Mouse (Mus musculus) spleen, postnatal 10 days (tissue): ENCODE measurements at regions not wholly inside any gene's neighbourhood (a gene's known extent, or its start where the extent isn't known, plus 50 kb on each side); places are given as distances from the start of the nearest gene placed in this dataset.

ENCODE experiments used
- DNase-seq, 2 experiments: peaks; one replicate each; pipeline ENCODE4 v3.0.0; 2021 to 2022; ENCODE audit warnings: low spot score in 2 of 2

GRCm38 (mm10) chr4:87667556-87668154 lies 365.5 kb downstream of the Mllt3 start:
- DNase-seq: no peak

- DNase-seq: no peak
Observed at GRCm38 (mm10) chr4:87665149-87665548, 368.0 kb downstream of the Mllt3 start.

- DNase-seq: no peak
Observed at GRCm38 (mm10) chr4:87662876-87663275, 370.3 kb downstream of the Mllt3 start.

GRCm38 (mm10) chr4:87658316-87658715 lies 374.8 kb downstream of the Mllt3 start:
- no peak for DNase-seq

- DNase-seq: no peak
Observed at GRCm38 (mm10) chr4:87657855-87658254, 375.3 kb downstream of the Mllt3 start.

GRCm38 (mm10) chr4:87653440-87654165 lies 379.6 kb downstream of the Mllt3 start:
- DNase-seq: no peak

- no peak for DNase-seq
Observed at GRCm38 (mm10) chr4:87652314-87652934, 380.7 kb downstream of the Mllt3 start.

- DNase-seq: no peak
Observed at GRCm38 (mm10) chr4:87651275-87651674, 381.9 kb downstream of the Mllt3 start.

GRCm38 (mm10) chr4:87650837-87651236 lies 382.3 kb downstream of the Mllt3 start:
- no peak for DNase-seq

GRCm38 (mm10) chr4:87650393-87650792 lies 382.8 kb downstream of the Mllt3 start:
- no peak for DNase-seq

GRCm38 (mm10) chr4:87648919-87649318 lies 384.2 kb downstream of the Mllt3 start:
- no peak for DNase-seq

GRCm38 (mm10) chr4:87647932-87648911 lies 384.9 kb downstream of the Mllt3 start:
- DNase-seq: no peak

GRCm38 (mm10) chr4:87642002-87642401 lies 391.2 kb downstream of the Mllt3 start:
- no peak for DNase-seq

GRCm38 (mm10) chr4:87641551-87641950 lies 391.6 kb downstream of the Mllt3 start:
- DNase-seq: no peak

GRCm38 (mm10) chr4:87638380-87638646 lies 394.9 kb downstream of the Mllt3 start:
- DNase-seq: no peak

- DNase-seq: no peak
Observed at GRCm38 (mm10) chr4:87637629-87638379, 395.4 kb downstream of the Mllt3 start.

GRCm38 (mm10) chr4:87611116-87611515 lies 380.8 kb upstream of the Slc24a2 start:
- no peak for DNase-seq

GRCm38 (mm10) chr4:87593644-87594043 lies 363.4 kb upstream of the Slc24a2 start:
- no peak for DNase-seq

GRCm38 (mm10) chr4:87590797-87591196 lies 360.5 kb upstream of the Slc24a2 start:
- DNase-seq: no peak

- no peak for DNase-seq
Observed at GRCm38 (mm10) chr4:87578164-87578563, 347.9 kb upstream of the Slc24a2 start.

- no peak for DNase-seq
Observed at GRCm38 (mm10) chr4:87570950-87571349, 340.7 kb upstream of the Slc24a2 start.
